Mouse (Mus musculus) forebrain, postnatal 0 days (tissue): ENCODE measurements around the gene Cstb. TPM values are rescaled to one million over a fixed set of nuclear protein-coding genes. Genes with fewer than 3 reads are reported as not detected.

Experiments
- ATAC-seq: fragments of 200-750 bp; cut with Nextera tagmentation; 2 replicates; pipeline ENCODE4 v1.8.0; 2017; ENCODE audit warnings: mild to moderate bottlenecking, moderate library complexity
- DNase-seq: peaks from one replicate; pipeline ENCODE4 v3.0.0-alpha.2; 2015
- H3K27ac ChIP-seq: fragments of 300-500 bp; sonication (generic); 2 replicates; pipeline ENCODE4 v1.5.1; 2014; ENCODE audit warnings: low read depth, mild to moderate bottlenecking, antibody characterized with exemption, low read length, moderate library complexity, mixed read lengths
- H3K27me3 ChIP-seq: fragments of 300-500 bp; sonication (generic); 2 replicates; pipeline ENCODE4 v1.6.1; 2014; ENCODE audit warnings: mild to moderate bottlenecking, low read length, mixed read lengths; ENCODE audit not compliant: insufficient read depth
- H3K36me3 ChIP-seq: fragments of 300-500 bp; sonication (generic); 2 replicates; pipeline ENCODE4 v1.6.1; 2014; ENCODE audit warnings: mild to moderate bottlenecking, moderate library complexity; ENCODE audit not compliant: insufficient read depth
- H3K4me1 ChIP-seq: fragments of 300-500 bp; sonication (generic); 2 replicates; pipeline ENCODE4 v1.6.1; 2014; ENCODE audit warnings: antibody characterized with exemption; ENCODE audit not compliant: insufficient read depth
- H3K4me2 ChIP-seq: fragments of 300-500 bp; sonication (generic); 2 replicates; pipeline ENCODE4 v1.6.1; 2014; ENCODE audit warnings: low read depth, mild to moderate bottlenecking, moderate library complexity
- H3K4me3 ChIP-seq: fragments of 300-500 bp; sonication (generic); 2 replicates; pipeline ENCODE4 v1.5.1; 2014; ENCODE audit warnings: low read depth, low read length, mixed read lengths
- H3K9ac ChIP-seq: fragments of 300-500 bp; sonication (generic); 2 replicates; pipeline ENCODE4 v1.6.1; 2014; ENCODE audit warnings: mild to moderate bottlenecking
- H3K9me3 ChIP-seq: fragments of 300-500 bp; sonication (generic); 2 replicates; pipeline ENCODE4 v1.6.1; 2016; ENCODE audit warnings: low read length
- CTCF ChIP-seq: sonication (generic); IDR thresholded peaks from 2 replicates; pipeline ENCODE4 v1.5.1; 2016; ENCODE audit warnings: antibody characterized with exemption, control low read depth, low read depth
- WGBS: fragments of 180-500 bp; shearing (Covaris S2); extraction: QIAGEN DNeasy Blood & Tissue Kit; methylation state at CpG from one replicate; pipeline ENCODE4 v1.1.7; 2014; 5-methylcytosine and 5-hydroxymethylcytosine counted together
- microRNA-seq, 2 experiments: library from miRNA; unstranded; fragments of <30 nt; microRNA quantifications; one replicate each; pipeline ENCODE4; 2016
- polyA plus RNA-seq: library from polyadenylated mRNA; unstranded; fragments of >200 nt; fragmentation: Nextera tagmentation; extraction: Ambion mirVana; gene quantifications from 2 replicates; pipeline ENCODE4 v1.2.1, GENCODE M21; 2015
- total RNA-seq: library from RNA; depleted of rRNA; stranded (reverse); fragments of >200 nt; gene quantifications from 2 replicates; pipeline ENCODE4 v1.2.3, GENCODE M21; 2014; rRNA removed

Gene Cstb
- total and polyA plus RNA-seq, 2 experiments from 2014 or later, result 55.2 to 147 TPM

GRCm38 (mm10) chr10:78466647-78467046, 41.2 kb downstream of the Cstb start:
- Histone ChIP-seq H3K9me3 (no peaks in the 10 kb centered on the region), H3K4me2 (no peak overlapping the region), H3K36me3 (no peaks in the 10 kb centered on the region), H3K27me3 (no peaks in the 10 kb centered on the region), H3K4me1 (peaks cover 8% of the 10 kb centered on the region; the same call in 1 of the 2 replicates), H3K4me3 (no peak overlapping the region), H3K27ac (no peak overlapping the region), H3K9ac (no peak overlapping the region)
- TF ChIP-seq CTCF, result no peak
- WGBS, result 84% methylated on average over 9 of the region's 9 CpGs
- DNase-seq (no peak), ATAC-seq (no peak)

- Histone ChIP-seq H3K27me3 (no peaks in the 10 kb centered on the region), H3K9me3 (no peaks in the 10 kb centered on the region), H3K4me1 (peaks cover 8% of the 10 kb centered on the region; the same call in 1 of the 2 replicates), H3K4me3 (no peak overlapping the region), H3K36me3 (no peaks in the 10 kb centered on the region), H3K27ac (no peak overlapping the region), H3K9ac (no peak overlapping the region), H3K4me2 (no peak overlapping the region)
- 48% methylated on average over 2 of the region's 2 CpGs for WGBS
- ATAC-seq, result no peak
- no peak for DNase-seq
- TF ChIP-seq CTCF, result no peak
Observed at GRCm38 (mm10) chr10:78467761-78468310, 42.4 kb downstream of the Cstb start.

- ATAC-seq, result peak; percentile 47
- 0 out of 2 replicates have a peak overlapping the region, but pooled peaks have one; percentile 2 for H3K27ac ChIP-seq
Observed at GRCm38 (mm10) chr10:78470582-78471313, 45.3 kb downstream of the Cstb start.

GRCm38 (mm10) chr10:78472046-78472445, 46.6 kb downstream of the Cstb start:
- Histone ChIP-seq H3K4me3 (no peak overlapping the region), H3K9ac (no peak overlapping the region), H3K9me3 (no peaks in the 10 kb centered on the region), H3K4me1 (0 out of 2 replicates have a peak, but pooled peaks cover 2% of the 10 kb centered on the region), H3K4me2 (no peak overlapping the region), H3K27ac (no peak overlapping the region), H3K27me3 (no peaks in the 10 kb centered on the region), H3K36me3 (no peaks in the 10 kb centered on the region)
- no peak for ATAC-seq
- no peak for TF ChIP-seq CTCF
- DNase-seq, result no peak
- 86% methylated on average over 3 of the region's 3 CpGs for whole genome bisulfite sequencing

More at GRCm38 (mm10) chr10:78470582-78471313, 45.3 kb downstream of the Cstb start:
- no peaks in the 10 kb centered on the region for H3K36me3 ChIP-seq
- 0 out of 2 replicates have a peak, but pooled peaks cover 2% of the 10 kb centered on the region for H3K4me1 ChIP-seq
- no peaks in the 10 kb centered on the region for H3K27me3 ChIP-seq
- no peaks in the 10 kb centered on the region for H3K9me3 ChIP-seq
- peak; percentile 39 for DNase-seq
- no peak for TF ChIP-seq CTCF
- H3K9ac ChIP-seq, result no peak overlapping the region
- no peak overlapping the region for H3K4me3 ChIP-seq
- 24% methylated on average over 15 of the region's 15 CpGs for WGBS
- H3K4me2 ChIP-seq, result no peak overlapping the region; the same call in 1 of the 2 replicates

GRCm38 (mm10) chr10:78473434-78473833, 48.0 kb downstream of the Cstb start:
- no peak overlapping the region for H3K27ac ChIP-seq
- H3K4me3 ChIP-seq, result no peak overlapping the region
- H3K4me1 ChIP-seq, result 0 out of 2 replicates have a peak, but pooled peaks cover 2% of the 10 kb centered on the region
- no peaks in the 10 kb centered on the region for H3K27me3 ChIP-seq
- no peaks in the 10 kb centered on the region for H3K36me3 ChIP-seq
- ATAC-seq (no peak), DNase-seq (no peak)
- H3K9me3 ChIP-seq, result no peaks in the 10 kb centered on the region
- H3K9ac ChIP-seq, result no peak overlapping the region
- TF ChIP-seq CTCF, result no peak
- H3K4me2 ChIP-seq, result no peak overlapping the region
- WGBS, result 57% methylated on average over 5 of the region's 5 CpGs

- 0 out of 2 replicates have a peak, but pooled peaks cover 2% of the 10 kb centered on the region for H3K4me1 ChIP-seq
- no peak for TF ChIP-seq CTCF
- H3K9me3 ChIP-seq, result no peaks in the 10 kb centered on the region
- no peak overlapping the region for H3K4me2 ChIP-seq
- no peak overlapping the region for H3K4me3 ChIP-seq
- ATAC-seq (no peak), DNase-seq (no peak)
- H3K9ac ChIP-seq, result no peak overlapping the region
- WGBS, result 73% methylated on average over 8 of the region's 8 CpGs
- H3K27ac ChIP-seq, result no peak overlapping the region
- no peaks in the 10 kb centered on the region for H3K27me3 ChIP-seq
- H3K36me3 ChIP-seq, result no peaks in the 10 kb centered on the region
Observed at GRCm38 (mm10) chr10:78474759-78475158, 49.3 kb downstream of the Cstb start.

GRCm38 (mm10) chr10:78476821-78477220, 51.4 kb downstream of the Cstb start:
- DNase-seq, result no peak
- H3K27ac ChIP-seq, result no peak overlapping the region

More at GRCm38 (mm10) chr10:78476821-78477220, 51.4 kb downstream of the Cstb start:
- no peak overlapping the region for H3K4me2 ChIP-seq
- no peak for TF ChIP-seq CTCF
- H3K27me3 ChIP-seq, result no peaks in the 10 kb centered on the region
- no peak overlapping the region for H3K9ac ChIP-seq
- H3K4me1 ChIP-seq, result no peaks in the 10 kb centered on the region
- ATAC-seq, result no peak
- 75% methylated on average over 4 of the region's 4 CpGs for WGBS
- no peaks in the 10 kb centered on the region for H3K36me3 ChIP-seq
- no peaks in the 10 kb centered on the region for H3K9me3 ChIP-seq
- H3K4me3 ChIP-seq, result no peak overlapping the region

Small RNA genes lying within 50 kb of the gene (microRNA-seq; reads per million reads assigned to microRNA genes)
- gene Mir6410, result 0 reads per million in 2 experiments
- gene Mir6907, result 1.2 to 1.5 reads per million in 2 experiments
- gene Mir6908, result 0.49 to 0.77 reads per million in 2 experiments

Other genes starting within 250 kb of the Cstb start
- gene Pwp2, start 240.5 kb upstream of the Cstb start, total RNA-seq, result 27.2 and 30.0 TPM in 2 replicates
- gene Pwp2, start 240.5 kb upstream of the Cstb start, polyA plus RNA-seq, result 15.0 and 16.4 TPM in 2 replicates
- gene Trappc10, start 181.0 kb upstream of the Cstb start, total RNA-seq, result 92.0 and 95.2 TPM in 2 replicates
- 28.9 and 31.6 TPM in 2 replicates for gene Trappc10, start 181.0 kb upstream of the Cstb start, polyA plus RNA-seq
- gene Agpat3, start 73.2 kb upstream of the Cstb start, total RNA-seq, result 72.9 and 94.9 TPM in 2 replicates
- 72.4 and 101 TPM in 2 replicates for gene Agpat3, start 73.2 kb upstream of the Cstb start, polyA plus RNA-seq
- 256 TPM in 2 replicates for gene Rrp1, start 12.6 kb upstream of the Cstb start, total RNA-seq
- 401 and 455 TPM in 2 replicates for gene Rrp1, start 12.6 kb upstream of the Cstb start, polyA plus RNA-seq
- gene Pdxk, start 39.3 kb downstream of the Cstb start, total RNA-seq, result 30.5 and 43.6 TPM in 2 replicates
- gene Pdxk, start 39.3 kb downstream of the Cstb start, polyA plus RNA-seq, result 20.0 and 30.7 TPM in 2 replicates
- gene Olfr1358, start 91.8 kb downstream of the Cstb start, total RNA-seq, result 0.71 TPM in 1 of 2 replicates, not detected in the other
- gene Olfr1358, start 91.8 kb downstream of the Cstb start, polyA plus RNA-seq, result not detected in 2 replicates
- gene Ilvbl, start 148.7 kb downstream of the Cstb start, total RNA-seq, result 37.0 and 57.4 TPM in 2 replicates
- gene Ilvbl, start 148.7 kb downstream of the Cstb start, polyA plus RNA-seq, result 46.5 and 58.8 TPM in 2 replicates
- 5.5 and 9.0 TPM in 2 replicates for gene Syde1, start 166.3 kb downstream of the Cstb start, total RNA-seq
- 2.7 and 2.8 TPM in 2 replicates for gene Syde1, start 166.3 kb downstream of the Cstb start, polyA plus RNA-seq
- gene Olfr1357, start 192.4 kb downstream of the Cstb start, total RNA-seq, result not detected in 2 replicates
- gene Olfr1357, start 192.4 kb downstream of the Cstb start, polyA plus RNA-seq, result not detected in 2 replicates